Mouse (Mus musculus) frontal cortex, adult (tissue): ENCODE results near the gene Erp29.

Experiments used
- ATAC-seq: cut with Nextera tagmentation; 2 replicates; pipeline ENCODE4 v1.9.2; 2017; ENCODE audit warnings: mild to moderate bottlenecking, moderate library complexity, mixed read lengths; ENCODE audit not compliant: low TSS enrichment

The Erp29 gene

DNA sequence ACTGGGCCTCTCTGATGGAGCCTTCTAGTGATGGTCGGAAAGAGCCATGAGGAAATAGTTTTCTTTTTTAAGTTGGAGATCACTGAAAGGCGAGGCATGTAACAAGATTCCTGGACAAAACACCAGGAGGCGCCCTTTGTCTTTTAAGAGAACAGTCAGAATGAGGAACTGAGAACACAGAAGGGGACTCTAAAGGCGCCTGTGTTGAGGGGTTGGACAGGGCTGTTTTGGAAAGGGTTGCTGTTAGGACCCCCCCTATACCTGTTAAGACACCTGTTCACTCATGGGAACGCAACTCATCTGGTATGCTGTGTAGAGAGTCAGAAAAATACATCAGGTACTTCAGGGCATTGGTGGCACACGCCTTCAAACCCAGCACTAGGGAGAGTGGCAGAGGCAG, 2.3 kb downstream of the Erp29 start:
- no peak for ATAC-seq

DNA sequence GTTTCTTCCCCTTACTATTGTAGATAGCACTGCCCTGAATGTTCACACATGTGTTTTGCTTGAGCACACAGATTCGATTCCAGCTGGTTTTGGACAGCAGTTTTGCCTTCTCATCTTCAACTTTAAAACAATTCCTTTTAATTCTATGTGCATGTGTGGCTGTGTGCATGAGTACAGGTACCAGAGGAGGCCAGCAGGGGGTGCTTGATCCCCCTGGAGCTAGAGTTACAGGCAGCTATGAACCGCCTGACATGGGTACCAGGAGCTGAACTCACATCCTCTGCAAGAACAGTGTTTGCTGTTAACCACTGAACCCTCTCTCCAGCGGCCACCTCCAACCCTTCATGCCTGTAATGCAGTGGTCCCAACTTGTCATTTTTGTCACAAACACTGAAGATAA, 3.9 kb downstream of the Erp29 start:
- ATAC-seq: no peak

DNA sequence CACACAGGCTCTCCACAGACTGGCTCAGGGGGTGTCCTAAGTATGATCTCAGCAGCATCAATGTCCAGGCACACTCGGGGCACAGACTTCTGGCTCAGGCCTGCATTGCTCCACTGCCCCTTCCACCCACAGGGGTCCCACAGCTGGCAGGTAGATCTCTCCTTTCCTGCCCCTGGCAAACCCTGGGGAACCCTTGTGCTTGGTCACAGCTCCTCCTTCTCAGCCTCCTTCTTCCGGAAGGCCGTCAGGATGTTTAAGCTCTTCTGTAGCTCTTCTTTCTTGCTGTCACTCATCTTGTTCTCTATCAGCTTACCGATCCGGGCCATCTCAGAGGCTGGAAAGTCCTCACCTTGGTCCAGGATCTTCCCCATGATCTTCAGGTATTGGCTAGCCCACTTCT, 7.4 kb downstream of the Erp29 start:
- ATAC-seq: no peak

DNA sequence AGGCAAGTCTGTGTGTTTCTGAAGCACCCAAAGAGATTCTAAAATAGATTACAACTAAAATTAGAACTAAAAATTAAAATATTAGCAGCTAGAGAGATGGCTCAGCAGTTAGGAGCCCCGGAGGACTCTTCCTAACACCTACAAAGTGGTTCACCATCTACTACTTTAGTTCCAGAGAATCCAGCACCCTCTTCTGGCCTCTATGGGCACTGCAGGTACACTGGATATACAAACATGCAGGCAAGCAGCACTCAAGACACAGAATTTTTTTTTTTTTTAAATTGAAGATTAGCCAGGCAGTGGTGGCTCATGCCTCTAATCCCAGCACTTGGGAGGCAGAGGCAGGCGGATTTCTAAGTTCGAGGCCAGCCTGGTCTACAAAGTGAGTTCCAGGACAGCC, 8.8 kb downstream of the Erp29 start:
- no peak for ATAC-seq

DNA sequence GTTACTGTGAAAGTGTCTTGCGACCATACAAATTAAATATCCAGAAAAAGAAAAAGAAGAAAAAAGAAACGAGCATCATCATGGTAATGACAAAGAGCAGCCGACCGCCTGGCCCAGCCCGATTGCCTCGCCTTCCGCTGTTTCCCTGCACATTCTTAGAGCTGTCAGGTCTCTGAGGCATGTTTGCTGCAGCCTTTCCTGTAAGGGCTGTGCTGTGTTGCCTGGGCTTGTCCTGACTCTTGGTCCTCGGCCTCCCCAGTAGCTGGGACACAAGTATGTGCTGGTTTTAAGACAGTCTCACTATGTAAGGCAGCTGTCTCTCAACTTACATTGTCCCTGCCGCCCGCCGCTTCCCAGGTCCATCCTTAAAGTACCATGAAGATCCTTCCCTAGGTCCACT, 13.6 kb downstream of the Erp29 start:
- ATAC-seq: no peak

DNA sequence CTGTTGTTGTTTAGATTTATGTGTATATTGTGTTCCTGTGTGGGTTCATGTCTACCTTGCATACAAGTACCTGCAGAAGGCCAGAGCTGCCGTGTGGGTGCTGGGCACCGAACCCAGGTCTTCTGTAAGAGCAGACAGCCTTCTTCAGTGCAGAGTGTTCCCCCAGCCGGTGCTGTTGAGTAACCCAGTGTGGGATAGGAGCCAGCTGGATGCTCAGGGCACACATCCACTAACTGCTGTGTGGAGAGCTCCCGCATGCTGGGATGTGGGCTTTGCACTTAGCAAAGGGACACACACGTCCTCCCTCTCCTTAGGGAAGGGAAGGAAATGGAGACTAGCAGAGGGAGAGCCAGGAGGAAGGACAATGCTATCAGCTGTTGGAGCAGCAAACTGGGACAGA, 14.2 kb downstream of the Erp29 start:
- peak; percentile 78; the same call in 1 of the 2 replicates for ATAC-seq

DNA sequence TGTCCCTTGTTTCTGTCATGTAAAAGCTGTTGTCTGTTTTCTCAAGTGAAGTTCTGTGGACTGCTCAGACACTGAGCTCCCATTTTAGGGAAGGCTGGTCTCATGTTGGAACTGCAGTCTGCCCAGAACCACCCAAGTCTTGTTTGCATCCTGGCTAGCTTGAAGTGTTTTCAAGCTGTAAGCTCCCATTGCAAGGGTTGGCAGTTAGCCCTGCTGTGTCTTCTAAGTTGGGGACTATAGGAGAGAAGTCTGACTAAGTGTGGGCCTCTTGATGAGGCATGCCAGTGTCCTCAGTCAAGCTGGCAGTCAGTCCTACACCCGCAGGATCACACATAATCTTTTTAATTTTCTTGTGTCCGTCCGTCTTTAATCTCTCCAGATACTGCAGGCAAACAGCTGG, 23.4 kb downstream of the Erp29 start:
- ATAC-seq: peak; percentile 83; the same call in 1 of the 2 replicates

DNA sequence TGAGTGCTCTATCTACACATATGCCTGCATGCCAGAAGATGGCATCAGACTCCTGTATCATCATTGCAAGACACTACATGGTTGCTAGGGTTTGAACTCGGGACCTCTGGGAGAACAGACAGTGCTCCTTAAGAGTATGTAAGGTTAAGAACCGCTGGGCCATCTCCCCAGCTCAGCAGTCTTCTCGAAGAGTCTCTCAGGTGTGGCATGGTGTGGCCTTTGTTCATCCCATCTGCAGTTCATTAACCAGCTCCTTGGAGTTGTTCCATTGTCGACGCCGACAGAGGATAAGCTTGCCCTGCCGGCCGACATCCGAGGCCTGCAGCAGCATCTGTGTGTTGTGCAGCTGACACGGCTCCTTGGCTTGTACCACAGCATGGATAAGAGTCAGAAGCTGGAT, 29.0 kb downstream of the Erp29 start:
- ATAC-seq: no peak

DNA sequence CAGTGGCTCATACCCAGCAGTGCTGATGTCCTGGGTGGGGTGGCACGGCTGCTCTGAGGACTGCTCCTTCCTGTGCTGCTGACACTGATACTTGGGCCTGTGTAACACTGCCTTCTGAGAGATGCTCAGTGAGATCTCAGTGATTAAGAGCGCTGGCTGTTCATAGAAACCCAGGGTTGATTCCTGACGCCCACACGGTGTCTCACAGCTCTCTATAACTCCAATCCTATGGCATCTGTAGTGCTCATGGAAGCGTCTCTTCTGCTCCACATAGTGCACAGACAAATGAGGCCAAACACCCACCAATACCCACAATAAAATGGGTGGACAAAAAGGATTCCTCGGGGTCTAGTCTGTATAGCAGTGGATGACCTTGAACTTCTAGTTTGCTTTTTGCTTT, 29.5 kb downstream of the Erp29 start:
- ATAC-seq: peak; percentile 64; the same call in 1 of the 2 replicates

DNA sequence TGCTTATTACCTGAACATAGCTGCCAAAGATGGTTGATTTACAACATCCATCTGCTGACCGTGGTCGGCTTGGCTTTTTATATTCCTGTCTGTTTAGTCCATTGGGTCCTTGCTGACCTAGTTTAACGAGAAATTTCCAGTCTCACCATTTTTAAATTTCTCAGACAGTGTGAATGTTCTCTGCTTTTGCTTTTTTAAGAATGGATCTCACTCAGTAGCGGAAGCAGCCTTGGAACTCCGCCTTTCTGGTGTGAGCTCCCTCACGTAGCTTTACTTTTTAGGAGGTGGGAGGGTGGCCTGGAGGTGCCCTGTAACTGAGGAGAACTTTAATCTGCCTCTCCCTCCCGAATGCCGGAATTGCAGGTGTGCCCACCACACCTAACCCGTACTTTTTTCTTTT, 31.6 kb downstream of the Erp29 start:
- ATAC-seq: peak; percentile 66; the same call in 1 of the 2 replicates

DNA sequence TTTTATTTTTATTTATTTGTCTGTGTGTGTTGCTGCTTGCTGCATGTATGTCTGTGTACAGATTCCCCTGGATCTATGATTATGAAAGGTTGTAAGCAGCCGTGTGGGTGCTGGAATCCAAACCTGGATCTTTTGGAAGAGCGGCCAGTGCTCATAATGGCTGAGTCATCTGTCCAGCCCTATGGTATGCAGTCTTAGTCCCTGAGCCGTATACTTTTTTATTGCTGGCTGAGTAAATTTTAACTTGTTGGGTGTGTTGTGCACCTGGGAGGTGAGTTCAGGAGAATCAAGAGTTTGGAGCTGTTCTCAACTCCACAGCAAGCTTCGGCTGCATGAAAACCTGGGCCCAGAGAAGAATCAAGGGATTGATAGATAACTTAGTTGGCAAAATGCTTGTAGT, 41.3 kb downstream of the Erp29 start:
- ATAC-seq: no peak

DNA sequence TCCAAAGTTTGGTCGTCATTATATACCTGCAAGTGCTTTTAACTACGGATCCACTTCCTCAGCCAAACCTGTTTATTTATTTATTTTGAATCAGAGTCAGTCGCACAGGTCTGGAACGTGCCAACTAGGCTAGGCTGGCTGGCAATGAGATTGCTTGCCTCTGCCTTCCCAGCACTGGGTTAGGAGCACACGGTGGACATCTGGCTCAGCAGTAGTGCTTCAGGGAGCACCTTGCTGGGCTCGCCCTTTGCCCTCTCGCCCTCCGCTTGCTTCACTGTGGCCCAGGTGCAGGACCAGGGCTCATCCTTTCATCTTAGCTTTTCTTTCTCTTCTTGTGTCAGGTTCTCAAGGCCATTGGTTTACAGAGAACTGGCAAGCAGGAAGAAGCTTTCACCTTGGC, 44.5 kb downstream of the Erp29 start:
- no peak for ATAC-seq

DNA sequence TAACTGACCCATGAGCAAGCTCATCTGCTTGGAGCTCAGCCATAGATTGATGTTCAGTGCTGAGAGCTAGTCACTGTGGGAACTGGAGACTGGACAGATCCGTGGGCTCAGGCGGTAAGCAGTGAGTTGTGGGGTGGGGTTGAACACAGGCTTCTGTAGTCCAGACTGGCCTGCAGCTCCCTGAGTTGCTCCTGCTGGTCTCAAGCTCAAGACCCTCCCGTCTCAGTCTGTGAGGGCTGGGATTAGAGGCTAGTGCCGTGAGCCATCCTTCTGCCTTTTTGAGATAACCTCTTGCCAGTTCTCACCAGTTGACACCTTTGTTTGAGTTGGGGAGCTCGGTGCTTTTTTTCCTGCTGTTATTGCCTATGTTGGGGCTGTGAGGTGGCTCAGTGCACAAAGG, 51.5 kb downstream of the Erp29 start:
- ATAC-seq: no peak

DNA sequence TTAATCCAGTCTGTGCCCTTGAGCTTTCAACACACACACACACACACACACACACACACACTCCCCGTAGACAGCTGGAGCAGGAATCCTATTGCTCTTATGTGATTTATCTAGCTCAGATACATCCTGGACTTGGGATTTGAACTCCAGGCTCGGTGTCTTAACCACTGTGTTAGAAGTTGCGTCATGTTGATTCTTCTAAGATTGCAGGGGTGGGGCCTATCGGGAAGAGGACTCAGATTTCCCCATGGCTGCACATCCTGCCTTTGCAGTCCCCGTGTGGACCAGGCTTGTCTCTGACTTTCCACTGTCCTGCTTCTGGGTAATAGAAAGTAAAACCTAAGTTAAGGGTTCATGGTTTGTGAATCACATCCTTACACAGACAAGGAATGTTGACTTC, 52.2 kb downstream of the Erp29 start:
- no peak for ATAC-seq

DNA sequence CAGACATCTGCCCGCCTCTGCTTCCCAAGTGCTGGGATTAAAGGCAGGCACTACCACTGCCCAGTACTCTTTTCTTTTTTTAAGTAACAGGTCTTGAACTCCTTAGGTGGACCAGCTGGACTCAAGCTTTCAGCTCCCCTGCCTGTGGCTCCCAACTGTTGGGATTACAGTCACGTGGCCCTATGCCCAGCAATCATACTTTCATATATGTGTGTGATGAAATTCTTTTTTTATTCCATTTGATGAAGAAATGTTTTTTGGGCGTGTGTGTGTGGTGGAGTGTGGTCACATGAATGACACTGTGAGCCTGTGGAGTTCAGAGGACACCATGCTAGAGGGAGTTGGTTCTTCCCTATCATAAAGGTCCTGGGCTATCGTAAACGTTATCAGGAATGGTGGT, 52.8 kb downstream of the Erp29 start:
- ATAC-seq: no peak

DNA sequence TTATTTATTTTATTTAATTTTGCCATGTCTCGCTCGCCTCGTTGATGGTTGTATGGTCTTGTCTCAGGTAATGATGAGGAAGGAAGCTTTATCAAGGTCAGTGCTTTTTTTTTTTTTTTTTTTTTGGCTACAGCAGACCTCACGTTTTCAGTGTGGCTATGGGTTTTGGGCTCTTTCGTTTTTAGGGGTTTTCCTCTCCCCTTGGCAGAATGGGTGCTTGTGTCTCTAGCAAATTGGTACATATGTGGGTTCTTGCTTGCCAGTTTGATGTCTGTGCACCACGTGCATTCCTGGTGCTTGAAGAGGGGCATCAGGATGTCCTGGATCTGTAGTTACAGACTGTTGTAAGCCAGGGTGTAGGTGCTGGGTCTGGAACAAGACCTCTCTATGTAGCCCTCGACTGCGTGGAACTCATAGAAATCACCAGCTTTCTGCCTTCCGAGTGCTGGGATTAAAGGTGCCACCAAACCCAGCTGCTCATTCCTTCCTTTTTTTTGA, 53.3 kb downstream of the Erp29 start:
- ATAC-seq: no peak

DNA sequence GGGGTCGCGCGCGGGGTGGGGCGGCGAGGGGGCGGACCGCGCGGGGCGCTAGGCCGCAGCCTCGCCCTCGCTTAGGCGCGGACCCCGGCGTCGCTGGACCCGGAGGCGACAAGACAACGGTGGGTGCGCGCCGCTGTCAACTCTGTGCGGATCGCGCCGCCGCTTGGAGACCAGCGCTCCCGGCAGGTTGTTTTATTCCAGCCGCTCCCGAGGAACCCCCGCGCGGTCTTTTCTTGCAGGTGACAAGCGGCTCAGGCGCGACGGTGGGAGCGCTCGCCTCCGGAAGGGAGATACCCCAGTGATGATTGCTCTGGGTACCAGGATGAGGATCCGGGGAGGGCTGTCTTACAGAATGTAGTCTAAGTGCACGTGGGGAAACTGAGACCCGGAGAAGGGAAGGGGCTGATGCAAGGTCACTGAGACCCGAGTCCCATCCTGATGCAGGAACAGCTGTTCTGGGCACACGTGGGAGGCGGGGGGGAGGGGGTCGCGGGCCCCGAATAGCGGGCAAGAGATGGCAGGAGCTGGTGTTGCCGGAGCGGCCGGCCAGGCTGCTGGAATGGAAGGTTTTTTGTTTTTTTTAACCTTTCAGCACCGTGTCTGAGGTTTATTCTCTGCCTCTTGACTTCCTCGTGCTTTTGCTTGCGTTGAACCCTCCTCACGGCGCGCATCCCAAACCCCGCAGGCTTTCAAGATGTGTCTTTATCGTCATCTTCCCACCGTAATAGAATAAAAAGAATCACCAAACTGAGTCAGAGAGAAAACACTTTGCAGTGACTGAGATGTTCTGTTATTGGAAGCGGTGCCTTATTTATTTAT, 54.0 kb downstream of the Erp29 start:
- ATAC-seq: peak; percentile 42; the same call in 1 of the 2 replicates

DNA sequence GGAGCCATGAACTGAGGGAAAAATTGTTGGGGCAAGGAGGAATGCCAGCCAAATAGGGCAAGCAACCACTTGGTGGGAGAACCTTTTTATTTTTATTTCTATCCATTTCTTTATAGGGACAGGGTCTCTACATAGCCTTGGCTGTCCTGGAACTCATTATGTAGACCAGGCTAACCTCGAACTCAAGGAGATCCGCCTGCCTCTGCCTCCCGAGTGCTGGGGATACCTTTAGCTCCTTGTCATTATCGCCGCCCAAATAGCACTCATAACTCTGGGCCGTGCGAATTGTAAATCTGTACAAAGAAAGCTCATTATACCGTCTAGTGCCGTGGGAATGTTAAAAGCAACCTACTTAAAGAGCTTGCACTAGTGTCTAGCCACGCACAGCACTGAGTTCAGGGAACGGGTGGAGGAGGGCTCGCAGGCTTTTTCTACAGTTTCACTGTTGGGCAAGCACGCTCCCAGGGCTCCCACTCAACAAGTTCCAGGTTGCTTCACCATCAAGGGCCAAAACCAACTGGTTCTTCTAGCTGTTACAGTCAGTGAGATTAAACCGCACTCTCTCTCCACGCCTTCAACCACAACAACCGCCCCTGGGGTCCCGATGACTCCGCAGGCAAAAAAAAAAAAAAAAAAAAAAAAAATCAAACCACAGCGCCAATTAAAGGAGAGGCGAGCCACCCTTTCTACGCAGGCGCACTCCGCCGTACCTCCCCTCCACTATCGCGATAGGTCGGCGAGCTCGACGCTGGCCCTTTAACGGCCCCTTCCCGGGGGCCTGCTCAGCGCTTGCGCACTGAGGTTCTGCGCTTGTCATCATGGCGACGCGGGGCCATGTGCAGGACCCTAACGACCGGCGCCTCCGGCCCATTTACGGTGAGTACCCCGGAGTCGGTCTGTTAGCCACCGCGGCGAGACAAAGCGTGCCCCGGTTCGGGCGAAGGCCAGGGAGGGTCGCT, 54.8 kb downstream of the Erp29 start, which contains the start of gene Naa25:
Gene Naa25, plus strand, starts transcription at position 750 of the 959 bp plus-strand sequence.
- peak; percentile 97 for ATAC-seq

DNA sequence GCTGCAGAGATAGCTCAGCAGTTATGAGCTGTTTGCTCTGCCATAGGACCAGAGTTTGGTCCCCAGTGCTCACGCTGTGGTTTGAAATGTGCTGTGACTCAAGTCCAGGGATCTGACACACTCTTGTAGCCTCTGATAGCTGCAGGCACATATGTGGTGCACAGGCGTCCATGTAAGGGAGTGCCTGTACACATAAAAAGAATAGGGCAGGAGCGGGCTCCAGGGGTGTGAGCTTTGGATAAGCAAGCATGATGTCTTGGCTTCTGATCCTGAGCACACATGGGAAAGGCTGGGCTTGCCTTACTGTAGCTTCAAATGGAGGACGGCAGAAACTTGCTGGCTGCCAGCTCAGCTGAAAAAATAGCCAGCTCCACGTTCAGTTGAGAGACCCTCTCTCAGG, 56.7 kb downstream of the Erp29 start:
- no peak for ATAC-seq

DNA sequence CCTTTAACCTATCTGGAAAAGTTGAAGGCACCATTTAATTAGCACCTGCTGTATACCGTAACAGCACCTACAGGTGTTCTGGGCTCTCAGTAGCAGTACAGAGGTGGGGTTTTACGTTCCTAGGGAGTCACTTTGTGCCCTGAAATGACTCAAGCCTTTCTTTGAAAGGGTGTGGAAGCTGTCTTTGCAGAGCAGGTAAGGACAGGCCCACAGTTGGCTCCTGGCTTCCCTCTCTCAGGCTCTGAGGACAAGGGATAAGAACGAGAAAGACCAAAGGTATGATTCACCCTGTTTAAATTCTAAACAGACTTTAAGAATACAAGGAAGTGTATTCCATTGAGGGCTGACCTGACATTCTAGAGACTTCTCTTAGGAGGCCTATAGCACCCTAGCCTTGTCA, 58.9 kb downstream of the Erp29 start:
- ATAC-seq: no peak

DNA sequence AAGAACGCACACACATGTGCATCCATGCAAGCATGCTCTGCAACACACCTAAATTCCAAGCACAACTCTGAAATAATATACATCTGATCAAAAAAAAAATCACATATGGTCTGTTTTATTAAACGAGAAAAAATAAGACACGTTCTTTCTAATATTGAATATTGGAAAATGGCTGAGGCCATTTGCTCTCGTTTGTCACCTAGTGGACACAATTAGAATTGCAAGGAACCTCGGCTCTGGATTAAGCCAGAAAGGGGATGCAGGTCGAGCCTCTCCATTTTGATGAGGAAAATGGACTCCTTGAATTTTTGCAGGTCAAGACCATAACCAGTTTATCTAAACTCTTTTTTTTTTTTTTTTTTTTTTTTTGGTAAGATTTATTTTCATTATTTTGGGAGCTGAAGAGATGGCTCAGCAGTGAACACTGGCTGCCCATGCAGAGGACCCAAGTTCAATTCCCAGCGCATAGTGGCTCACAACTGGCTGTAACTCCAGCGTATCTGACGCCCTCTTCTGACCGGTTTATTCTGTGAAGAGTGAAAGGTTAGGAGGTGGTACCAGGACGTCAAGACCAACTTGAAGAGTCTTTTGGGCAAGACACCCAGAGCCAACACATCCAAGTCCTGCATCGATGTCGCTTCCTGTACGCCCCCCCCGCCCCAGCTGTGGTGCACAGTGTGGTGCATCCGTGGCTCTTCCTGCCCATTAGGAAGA, 59.5 kb downstream of the Erp29 start:
- ATAC-seq: no peak

DNA sequence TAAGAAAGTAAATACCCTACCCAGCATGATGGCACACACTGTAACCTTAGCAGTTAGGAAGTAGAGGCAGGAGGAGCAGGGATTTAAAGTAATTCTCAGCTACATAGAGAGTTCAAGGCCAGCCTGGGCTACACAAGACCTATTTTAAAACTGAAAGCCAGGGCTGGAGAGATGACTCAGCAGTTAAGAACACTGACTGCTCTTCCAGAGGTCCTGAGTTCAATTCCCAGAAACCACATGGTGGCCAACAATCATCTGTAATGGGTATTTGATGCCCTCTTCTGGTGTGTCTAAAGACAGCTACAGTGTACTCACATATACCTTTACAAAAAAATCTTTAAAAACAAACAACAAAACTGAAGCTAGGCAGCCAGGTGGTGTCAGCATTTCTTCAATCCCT, 62.6 kb downstream of the Erp29 start:
- no peak for ATAC-seq
